Mouse (Mus musculus) embryonic fibroblast, embryonic 13.5 days (primary cell): Measurements from ENCODE around the gene Ccdc24. TPM values are rescaled to one million over a fixed set of nuclear protein-coding genes. Genes with fewer than 3 reads are reported as not detected.

ENCODE experiments used
- H3K27ac ChIP-seq: 2 replicates; pipeline ENCODE4 v1.5.1; 2012; ENCODE audit warnings: low read length, control low read depth, inconsistent platforms; ENCODE audit not compliant: insufficient read depth
- H3K4me1 ChIP-seq: 2 replicates; pipeline ENCODE4 v1.6.1; 2011; ENCODE audit warnings: low read length; ENCODE audit not compliant: control insufficient read depth, insufficient read depth
- H3K4me3 ChIP-seq: 2 replicates; pipeline ENCODE4 v1.5.1; 2011; ENCODE audit warnings: mild to moderate bottlenecking, control low read depth, low read length; ENCODE audit not compliant: insufficient read depth
- CTCF ChIP-seq: IDR thresholded peaks from 2 replicates; pipeline ENCODE4 v1.5.1; 2011; ENCODE audit warnings: mild to moderate bottlenecking, control low read depth, low read length, moderate library complexity, borderline replicate concordance; ENCODE audit not compliant: insufficient read depth
- POLR2A ChIP-seq: IDR thresholded peaks from 2 replicates; pipeline ENCODE4 v1.6.1; 2011; ENCODE audit warnings: low read depth, mild to moderate bottlenecking, control low read depth, low read length, moderate library complexity
- polyA plus RNA-seq: library from polyadenylated mRNA; stranded (reverse); fragments of >200 nt; gene quantifications from 2 replicates; pipeline ENCODE4 v1.2.4, GENCODE M21; 2011; ENCODE audit warnings: low read depth; ENCODE audit not compliant: missing spikeins, insufficient read length

Gene Ccdc24
- polyA plus RNA-seq, 1 experiment: 2.5 TPM

DNA sequence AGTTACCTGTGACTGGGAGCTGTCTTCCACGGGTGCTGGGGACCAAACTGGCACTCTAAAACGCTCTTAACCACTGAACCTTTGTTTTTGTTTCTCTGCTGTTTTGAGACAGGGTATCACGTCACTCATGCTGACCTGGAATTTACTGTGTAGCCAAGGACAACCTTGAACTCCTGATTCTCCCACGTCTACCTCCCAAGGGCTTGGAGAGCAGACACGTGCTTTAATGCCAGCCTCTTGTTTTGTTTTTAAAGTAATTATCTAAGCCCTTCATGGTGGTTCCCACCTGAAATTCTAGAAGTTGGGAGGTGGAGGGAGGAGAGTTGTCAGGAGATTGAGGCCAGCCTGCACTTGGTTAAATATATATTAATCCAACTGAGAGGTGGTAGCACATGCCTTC, 55.6 kb downstream of the Ccdc24 start:
- H3K4me1 ChIP-seq: no peaks in the 10 kb centered on the region
- H3K27ac ChIP-seq: no peak overlapping the region
- H3K4me3 ChIP-seq: no peak overlapping the region
- no peak for TF ChIP-seq POLR2A
- no peak for TF ChIP-seq CTCF

Other genes starting within 250 kb of the Ccdc24 start
- gene Dmap1, start 190.3 kb downstream of the Ccdc24 start, polyA plus RNA-seq: 17.9 and 18.6 TPM in 2 replicates
- gene Gm12845, start 148.1 kb downstream of the Ccdc24 start, polyA plus RNA-seq: not detected in 2 replicates
- gene Klf17, start 106.9 kb downstream of the Ccdc24 start, polyA plus RNA-seq: not detected in 2 replicates
- gene Slc6a9, start 38.1 kb downstream of the Ccdc24 start, polyA plus RNA-seq: 26.0 and 44.0 TPM in 2 replicates
- 43.8 and 45.6 TPM in 2 replicates for gene B4galt2, start 10.9 kb upstream of the Ccdc24 start, polyA plus RNA-seq
- gene Atp6v0b, start 14.8 kb upstream of the Ccdc24 start, polyA plus RNA-seq: 137 and 146 TPM in 2 replicates
- 6.6 and 10.0 TPM in 2 replicates for gene Dph2, start 19.5 kb upstream of the Ccdc24 start, polyA plus RNA-seq
- gene Ipo13, start 42.4 kb upstream of the Ccdc24 start, polyA plus RNA-seq: 44.3 and 45.6 TPM in 2 replicates
- 2.7 and 5.8 TPM in 2 replicates for gene Artn, start 57.2 kb upstream of the Ccdc24 start, polyA plus RNA-seq